Mouse (Mus musculus) brain, embryonic 14.5 days (tissue): ENCODE results near the gene Sgo1. TPM values are rescaled to one million over a fixed set of nuclear protein-coding genes. Genes with fewer than 3 reads are reported as not detected.
"Not testable (repeated sequence)": the region's sequence is repeated elsewhere in the genome, so short reads cannot be mapped to it uniquely, and the experiment has no call there.

ENCODE experiments used
- DNase-seq: peaks from one replicate; pipeline ENCODE4 v3.0.0-alpha.2; 2011; ENCODE audit warnings: low read depth
- CTCF ChIP-seq: fragments of 200-500 bp; IDR thresholded peaks from 2 replicates; pipeline ENCODE4 v1.5.1; 2012; ENCODE audit warnings: inconsistent platforms, mild to moderate bottlenecking, moderate library complexity, borderline replicate concordance; ENCODE audit not compliant: insufficient read depth, insufficient read length; ENCODE audit errors: extremely low read depth
- POLR2A ChIP-seq: fragments of 200-500 bp; IDR thresholded peaks from 2 replicates; pipeline ENCODE4 v1.6.1; 2012; ENCODE audit warnings: mild to moderate bottlenecking, inconsistent platforms, borderline replicate concordance; ENCODE audit not compliant: poor library complexity, insufficient read depth, insufficient read length, severe bottlenecking; ENCODE audit errors: extremely low read depth
- polyA plus RNA-seq: library from polyadenylated mRNA; depleted of rRNA; stranded (reverse); fragments of >200 nt; gene quantifications from 2 replicates; pipeline ENCODE4 v1.2.3, GENCODE M21; 2012; rRNA removed

Gene Sgo1
- polyA plus RNA-seq, result 5.3 and 10.2 TPM in 2 replicates

DNA sequence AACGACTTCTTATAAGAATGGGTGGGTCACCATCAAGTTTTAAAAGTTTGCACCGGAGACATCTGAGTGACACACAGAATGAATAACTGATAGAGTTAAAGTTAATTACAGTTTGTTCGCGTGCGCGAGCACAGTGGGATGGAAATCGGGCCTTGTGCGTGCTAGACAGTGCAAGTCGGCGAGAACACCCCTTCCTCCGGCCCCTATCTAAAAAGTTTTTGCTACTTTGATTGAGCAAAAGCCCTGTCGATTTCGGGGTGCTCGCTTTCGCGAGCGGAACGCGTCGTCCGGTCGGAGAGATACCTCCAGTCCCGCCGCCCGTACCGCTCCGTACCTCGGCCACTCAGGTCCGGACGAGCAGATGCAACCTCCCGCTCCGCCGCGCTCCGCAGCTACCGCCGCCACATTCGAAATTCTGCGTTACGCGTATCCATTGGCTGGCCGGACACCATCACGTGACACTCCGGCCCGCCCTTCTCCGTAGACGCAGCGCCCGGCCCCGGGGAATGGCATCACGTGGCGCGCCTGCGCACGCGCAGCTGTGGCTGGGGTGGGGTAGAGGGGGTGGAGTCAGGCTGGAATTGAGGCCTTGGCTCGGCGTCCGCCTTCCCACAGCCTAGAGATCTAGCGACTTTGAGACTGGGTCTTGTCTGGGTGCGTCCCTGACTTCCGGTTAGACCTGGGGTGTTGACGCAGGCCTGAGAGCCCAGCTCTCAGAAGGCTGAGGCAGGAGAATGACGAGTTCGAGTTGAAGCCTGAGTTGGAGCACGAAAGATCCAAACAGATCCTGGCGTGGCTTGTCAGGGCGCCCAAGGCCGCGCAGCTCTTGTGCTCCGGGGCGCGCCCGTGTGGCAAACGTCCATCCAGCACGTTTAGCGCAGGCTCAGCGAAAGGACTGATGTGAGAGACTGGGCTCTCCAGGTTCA lies at the start of gene Sgo1:
Gene Sgo1 (minus strand): TSS at position 457 of the 926 bp plus-strand sequence.
- TF ChIP-seq CTCF, result peak; percentile 44; the same call in 1 of the 2 replicates
- TF ChIP-seq POLR2A, result peak; percentile 55; the same call in 1 of the 2 replicates
- peak; percentile 99 for DNase-seq

DNA sequence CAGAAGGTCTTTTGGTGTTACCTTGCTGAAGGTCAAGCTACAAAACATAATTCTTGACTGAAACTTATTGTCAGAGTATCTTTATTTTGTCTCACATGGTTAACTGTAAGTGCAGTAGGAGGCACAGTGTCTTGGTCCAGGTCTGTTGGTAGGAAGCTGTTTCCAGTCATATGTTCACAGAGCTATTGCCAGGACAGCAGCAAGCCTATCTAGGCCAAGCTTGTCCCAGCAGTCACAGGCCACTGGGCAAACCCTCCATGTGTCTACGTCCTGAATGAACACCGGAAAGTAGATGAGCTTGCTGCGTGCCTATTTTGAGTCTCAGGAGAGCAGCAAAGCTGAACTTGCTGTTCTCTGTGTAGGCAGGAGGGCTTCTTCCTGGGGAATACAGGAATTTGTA lies 29.8 kb upstream of the Sgo1 start:
- DNase-seq, result not testable (repeated sequence)

DNA sequence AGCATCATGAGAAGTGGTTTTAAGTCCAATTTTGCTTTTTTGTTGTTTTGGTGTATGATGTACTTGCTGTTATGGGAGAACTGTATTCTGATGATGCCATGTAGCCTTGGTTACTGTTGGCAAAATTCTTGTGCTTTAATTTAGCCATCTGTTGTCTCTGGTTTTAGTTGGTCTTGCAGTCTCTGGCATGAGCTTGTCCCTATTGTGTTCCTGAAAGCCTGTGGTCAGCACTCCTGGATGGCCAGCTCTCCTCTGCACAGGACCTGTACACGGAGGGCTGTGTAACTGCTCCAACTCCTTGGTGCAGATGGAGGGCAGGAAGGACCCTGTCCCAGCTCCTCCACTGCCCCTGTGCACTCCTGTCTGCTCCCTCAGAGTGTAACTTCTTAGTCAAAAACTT lies 29.3 kb upstream of the Sgo1 start:
- TF ChIP-seq POLR2A, result no peak
- no peak for TF ChIP-seq CTCF
- no peak for DNase-seq

DNA sequence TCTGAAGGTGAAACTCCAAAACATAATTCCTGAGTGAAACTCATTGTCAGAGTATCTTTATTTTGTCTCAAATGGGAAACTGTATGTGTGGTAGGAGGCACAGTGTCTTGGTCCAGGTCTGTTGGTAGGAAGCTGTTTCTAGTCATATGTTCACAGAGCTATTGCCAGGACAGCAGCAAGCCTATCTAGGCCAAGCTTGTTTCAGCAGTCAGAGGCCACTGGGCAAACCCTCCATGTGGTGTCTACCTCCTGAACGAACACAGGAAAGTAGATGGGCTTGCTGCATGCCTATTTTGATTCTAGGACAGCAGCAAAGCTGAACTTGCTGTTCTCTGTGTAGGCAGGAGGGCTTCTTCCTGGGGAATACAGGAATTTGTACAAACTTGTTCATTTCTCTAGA lies 26.0 kb upstream of the Sgo1 start:
- DNase-seq, result not testable (repeated sequence)

DNA sequence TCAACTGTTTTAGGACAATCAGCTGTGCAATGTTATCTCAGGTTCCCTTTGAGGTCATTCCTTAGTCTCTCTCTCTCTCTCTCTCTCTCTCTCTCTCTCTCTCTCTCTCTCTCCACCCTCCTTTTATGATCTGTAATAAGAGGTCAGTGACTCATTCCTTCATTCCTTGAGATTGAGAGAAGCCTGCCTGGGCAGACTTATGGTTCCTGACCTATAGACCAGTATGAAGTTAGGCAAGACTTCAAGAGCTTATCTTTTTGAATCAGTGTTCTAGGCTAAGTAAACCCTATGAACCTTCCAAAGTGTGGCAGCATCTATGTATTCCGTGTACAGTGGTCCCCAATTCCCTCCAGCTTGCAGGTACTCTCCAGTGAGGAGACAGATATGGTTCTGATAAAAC lies 25.3 kb upstream of the Sgo1 start:
- TF ChIP-seq POLR2A (no peak), CTCF (no peak)
- DNase-seq, result no peak

DNA sequence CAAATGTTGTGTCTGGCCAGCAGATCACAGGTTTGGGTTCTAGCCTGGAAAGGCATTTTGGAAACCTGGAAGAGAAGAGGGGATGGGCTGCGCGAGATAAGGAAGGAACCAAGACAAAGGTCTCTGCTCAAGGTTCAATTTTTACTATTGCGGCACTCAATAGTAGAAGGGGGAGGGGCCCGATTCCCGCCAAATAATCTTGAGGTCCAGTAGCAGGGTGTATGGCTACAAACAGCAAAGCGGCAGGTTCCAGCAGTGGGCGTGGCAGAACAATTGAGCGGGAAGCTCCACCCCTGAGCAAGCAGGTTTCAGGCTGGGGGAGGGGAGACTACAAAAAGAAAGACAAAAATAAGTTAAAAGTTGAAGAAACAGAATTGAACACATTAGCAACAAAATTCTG lies 8.4 kb upstream of the Sgo1 start:
- DNase-seq, result not testable (repeated sequence)

DNA sequence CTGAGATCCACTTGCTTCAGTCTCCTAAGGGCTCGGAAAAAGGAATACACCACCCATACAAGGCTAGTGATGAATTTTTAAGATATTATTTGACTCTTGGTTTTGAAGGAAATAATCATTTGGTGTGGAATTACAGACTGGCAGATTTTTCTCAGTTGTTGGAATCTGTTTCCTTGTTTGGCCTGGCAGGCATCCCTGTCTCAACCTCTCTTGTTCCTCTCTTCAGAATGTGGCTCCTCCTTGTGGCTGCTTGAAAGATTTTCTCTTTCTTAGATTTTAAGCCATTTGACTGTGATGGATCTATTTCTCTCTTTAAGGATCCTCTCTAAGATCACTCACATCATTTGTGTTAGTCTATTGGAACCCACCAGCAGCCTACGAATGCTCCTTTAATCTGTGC lies 4.9 kb upstream of the Sgo1 start:
- peak; percentile 83 for DNase-seq

DNA sequence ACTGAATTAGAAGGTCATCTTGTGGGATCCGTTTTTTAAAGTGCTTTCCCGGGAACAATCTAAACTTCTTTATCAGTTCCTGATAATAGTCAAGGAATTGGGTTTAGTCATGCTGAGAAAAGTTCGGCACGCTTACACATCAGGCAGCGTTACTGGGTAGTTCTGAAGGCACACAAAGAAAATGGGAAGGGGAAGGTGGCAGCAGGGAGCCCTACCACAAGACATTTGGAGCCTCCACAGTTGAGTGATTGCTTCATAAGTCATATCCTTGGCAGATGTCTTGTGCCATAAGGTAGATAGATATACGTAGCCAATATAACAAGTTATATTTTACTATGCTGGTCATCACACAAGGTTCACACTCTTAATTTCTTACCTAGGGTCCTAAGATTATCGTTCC lies 813 bp upstream of the Sgo1 start:
- DNase-seq, result no peak
- TF ChIP-seq CTCF (no peak), POLR2A (no peak)

More for the DNA sequence above, 4.9 kb upstream of the Sgo1 start:
- TF ChIP-seq POLR2A (no peak), CTCF (peak; percentile 40; the same call in 1 of the 2 replicates)

DNA sequence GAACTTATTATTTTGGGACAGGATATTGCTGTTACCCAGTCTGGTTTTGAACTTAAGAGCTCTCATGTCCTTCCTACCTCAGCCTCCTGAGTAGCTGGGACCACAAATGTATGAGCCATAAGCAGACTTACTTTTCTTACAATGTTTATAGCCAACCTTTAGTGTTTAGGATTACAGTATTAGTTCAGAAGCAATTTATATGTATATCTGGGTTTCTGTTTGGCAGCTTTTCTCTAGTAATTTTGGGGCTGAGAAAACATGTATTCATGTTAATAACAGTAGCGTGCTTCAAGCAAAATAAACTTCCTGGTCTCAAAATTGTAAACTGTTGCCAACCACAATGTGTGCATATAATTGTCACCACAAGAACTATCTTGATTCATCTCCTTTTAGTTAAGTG lies 812 bp downstream of the Sgo1 start:
- DNase-seq, result peak; percentile 18
- TF ChIP-seq CTCF, result no peak
- TF ChIP-seq POLR2A, result no peak

DNA sequence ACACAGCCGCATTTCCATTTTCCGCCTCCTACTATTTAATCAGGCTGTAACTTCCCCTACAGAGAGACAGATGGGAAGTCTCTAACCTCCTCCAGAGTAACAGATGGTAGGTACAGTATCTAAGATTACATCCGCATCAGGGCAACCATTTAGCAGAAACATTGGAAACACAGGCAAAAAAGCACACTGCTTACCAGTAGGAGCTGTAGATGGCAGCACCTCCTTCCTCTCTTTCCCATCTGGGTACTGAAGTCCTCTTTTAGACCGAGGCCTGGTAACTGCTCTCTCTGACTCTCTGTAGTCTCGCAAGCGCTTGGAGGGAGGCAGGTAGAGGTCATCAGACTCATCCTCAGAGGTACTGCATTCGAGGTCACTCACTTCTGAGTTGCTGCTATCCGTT lies 10.4 kb downstream of the Sgo1 start:
- peak; percentile 90 for DNase-seq
- TF ChIP-seq CTCF (peak; percentile 44; the same call in 1 of the 2 replicates), POLR2A (no peak)

DNA sequence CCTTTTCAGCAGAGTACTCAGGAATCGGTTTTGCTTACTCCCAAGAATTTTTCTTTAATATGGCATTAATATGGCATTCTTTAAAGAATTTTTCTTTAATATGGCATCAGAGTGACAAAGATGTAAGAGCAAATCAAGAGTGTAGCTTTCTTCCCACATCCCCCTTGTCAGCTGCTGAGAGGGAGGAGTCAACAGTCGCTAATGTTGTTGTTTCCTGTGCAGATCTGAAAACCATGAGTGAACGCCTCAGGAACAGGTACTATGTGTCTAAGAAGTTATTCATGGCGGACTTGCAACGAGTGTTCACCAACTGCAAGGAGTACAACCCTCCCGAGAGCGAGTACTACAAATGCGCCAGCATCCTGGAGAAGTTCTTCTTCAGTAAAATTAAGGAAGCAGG lies 18.7 kb downstream of the Sgo1 start:
- DNase-seq, result no peak
- TF ChIP-seq POLR2A, result no peak
- no peak for TF ChIP-seq CTCF

DNA sequence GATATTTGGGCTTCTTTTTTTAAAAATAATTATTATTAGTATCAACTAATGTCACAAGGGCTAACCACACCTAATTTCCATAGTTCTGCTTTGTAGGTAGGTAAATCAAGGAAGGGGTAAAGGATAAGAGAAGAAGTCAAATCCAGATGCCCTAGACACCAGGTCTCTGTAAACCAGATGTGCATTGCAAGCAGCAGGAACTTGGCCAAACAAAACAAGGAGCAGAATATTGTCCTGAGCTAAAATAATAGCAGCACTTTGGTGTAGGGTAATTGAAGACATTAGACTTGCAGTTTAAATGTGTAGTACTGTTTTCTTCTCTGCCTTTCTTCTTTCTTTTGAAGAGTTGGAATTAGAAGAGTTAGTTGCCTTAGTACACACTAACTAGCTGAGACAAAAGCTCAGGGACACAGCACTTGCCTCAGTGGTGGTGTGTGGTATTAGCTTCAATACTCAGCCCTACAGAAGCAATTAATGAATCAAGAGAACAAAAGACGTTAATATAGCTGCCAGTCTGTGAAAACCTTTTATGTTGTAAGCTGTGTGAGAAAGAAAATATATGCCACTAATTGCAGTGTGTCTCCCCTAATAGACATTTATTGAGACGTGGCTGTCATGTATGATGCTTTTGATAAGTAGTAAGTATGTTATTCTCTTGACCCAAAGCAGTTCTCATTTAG lies 24.3 kb downstream of the Sgo1 start:
- DNase-seq, result peak; percentile 50
- TF ChIP-seq CTCF (no peak), POLR2A (no peak)

DNA sequence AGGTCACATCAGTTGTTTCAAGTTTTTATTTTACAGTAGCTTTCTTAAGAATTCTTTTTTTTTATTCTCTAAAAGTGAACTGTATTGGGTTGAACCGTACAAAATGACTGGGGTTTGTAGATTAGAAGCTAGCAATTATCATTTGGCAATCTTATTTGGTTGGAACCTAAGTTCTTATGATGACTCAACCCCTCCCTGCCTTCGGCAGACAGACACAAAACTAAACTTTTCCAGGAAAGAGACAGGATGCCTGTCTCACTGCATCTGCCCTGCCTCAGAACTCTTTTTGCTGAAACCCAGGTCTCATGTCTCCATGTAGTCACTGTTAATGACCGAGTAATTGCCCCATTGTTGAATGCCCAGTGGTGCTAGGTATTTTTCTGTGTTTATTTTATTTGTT lies 24.9 kb downstream of the Sgo1 start:
- no peak for DNase-seq
- TF ChIP-seq POLR2A (no peak), CTCF (no peak)
